Mouse (Mus musculus) megakaryocyte-erythroid progenitor cell, adult 5-6 weeks (primary cell): ENCODE data around the gene Cope. TPM values are rescaled to one million over a fixed set of nuclear protein-coding genes. Genes with fewer than 3 reads are reported as not detected.

Experiments used
- ATAC-seq: replicated peaks from 2 replicates; pipeline ENCODE4 v1.8.0; 2016; ENCODE audit warnings: mild to moderate bottlenecking, inconsistent platforms; ENCODE audit not compliant: severe bottlenecking, poor library complexity, low FRiP score, low TSS enrichment
- total RNA-seq, 2 experiments: library from RNA; stranded (forward) in 1 of 2; stranded (reverse) in 1 of 2; fragments of 200-1000, 215-1000 nt in 1 of 2; fragments of >200 nt in 1 of 2; fragmentation: Nextera tagmentation in 1 of 2; gene quantifications; 2 replicates each; pipeline ENCODE4 v1.2.3; 2014 to 2017

The Cope gene
- total RNA-seq, 2 experiments from 2014 or later = 56.3 to 153 TPM

DNA sequence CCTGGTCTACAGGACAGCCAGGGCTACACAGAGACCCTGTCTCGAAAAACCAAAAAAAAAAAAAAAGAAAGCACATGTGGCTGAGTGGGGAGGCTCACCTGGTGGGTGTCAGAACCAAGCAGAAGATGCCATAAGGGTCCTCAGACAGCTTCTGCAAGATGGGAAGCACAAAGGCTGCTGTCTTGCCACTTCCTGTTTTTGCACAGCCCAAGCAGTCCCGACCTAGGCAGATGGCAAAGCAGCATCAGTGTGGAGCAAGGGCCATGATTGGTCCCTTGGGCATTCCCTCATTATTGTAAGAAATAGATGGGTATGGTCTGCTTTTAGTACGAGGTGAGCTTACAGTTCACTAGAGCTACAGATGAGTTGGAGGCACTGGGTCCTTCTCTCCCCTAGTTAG is 1.4 kb upstream of the Cope start:
- no peak for ATAC-seq

DNA sequence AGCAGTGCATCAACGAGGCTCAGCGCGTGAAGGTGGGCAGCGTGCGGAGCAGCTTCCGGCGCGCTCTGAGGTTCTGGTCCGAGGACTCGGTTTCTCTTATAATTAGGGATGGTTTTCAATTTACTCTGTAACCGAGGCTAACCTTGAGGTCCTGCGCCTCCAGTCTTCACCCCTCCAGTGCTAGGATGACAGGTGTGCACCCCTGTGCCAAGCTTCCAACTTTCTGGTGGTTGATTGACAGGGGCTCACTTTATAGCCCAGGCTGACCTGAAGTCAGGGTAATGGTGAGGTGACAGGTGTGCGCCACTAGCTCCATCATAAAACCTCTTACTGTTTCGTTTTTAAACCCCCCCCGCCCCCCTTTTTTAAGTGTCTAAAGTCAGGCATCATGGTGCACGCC is 583 bp downstream of the Cope start:
- ATAC-seq = no peak

DNA sequence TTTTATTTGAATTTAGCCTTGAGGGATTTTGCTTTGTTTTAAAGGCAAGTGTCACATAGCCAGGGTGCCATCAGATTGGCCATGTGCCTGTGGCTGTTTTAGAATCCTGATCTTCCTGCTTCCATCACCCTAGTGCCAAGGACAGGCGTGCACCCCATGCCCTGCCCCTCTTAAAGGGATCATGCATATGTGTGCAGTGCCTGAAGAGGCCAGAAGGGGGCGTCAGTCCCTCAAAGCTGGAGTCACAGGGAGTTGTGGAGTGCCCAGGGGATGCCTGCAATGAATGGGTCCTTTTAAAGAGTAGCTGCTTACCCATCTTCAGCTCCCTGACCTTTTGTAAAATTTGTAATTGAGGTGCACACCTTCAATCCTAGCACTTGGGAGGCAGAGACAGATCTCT is 7.0 kb downstream of the Cope start:
- ATAC-seq = peak; percentile 66

DNA sequence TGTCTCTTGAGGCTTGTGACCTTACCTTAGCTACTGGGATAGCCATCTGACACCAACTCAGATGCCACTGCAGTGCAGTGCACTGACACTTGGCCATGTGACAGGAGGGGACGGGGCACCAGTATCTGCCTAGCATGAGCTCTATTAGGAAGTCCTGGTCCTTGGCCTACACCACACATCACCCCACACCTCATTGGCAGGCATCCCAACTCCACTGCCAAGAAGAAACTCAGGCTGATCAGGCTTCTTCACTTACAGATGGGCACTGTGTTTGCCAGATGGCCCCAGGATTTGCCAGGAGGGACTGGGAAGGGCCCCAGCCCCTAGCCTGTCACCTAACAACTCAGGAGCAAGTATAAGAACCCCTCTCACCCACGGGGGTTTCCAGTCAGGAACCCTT is 11.1 kb downstream of the Cope start:
- no peak for ATAC-seq

DNA sequence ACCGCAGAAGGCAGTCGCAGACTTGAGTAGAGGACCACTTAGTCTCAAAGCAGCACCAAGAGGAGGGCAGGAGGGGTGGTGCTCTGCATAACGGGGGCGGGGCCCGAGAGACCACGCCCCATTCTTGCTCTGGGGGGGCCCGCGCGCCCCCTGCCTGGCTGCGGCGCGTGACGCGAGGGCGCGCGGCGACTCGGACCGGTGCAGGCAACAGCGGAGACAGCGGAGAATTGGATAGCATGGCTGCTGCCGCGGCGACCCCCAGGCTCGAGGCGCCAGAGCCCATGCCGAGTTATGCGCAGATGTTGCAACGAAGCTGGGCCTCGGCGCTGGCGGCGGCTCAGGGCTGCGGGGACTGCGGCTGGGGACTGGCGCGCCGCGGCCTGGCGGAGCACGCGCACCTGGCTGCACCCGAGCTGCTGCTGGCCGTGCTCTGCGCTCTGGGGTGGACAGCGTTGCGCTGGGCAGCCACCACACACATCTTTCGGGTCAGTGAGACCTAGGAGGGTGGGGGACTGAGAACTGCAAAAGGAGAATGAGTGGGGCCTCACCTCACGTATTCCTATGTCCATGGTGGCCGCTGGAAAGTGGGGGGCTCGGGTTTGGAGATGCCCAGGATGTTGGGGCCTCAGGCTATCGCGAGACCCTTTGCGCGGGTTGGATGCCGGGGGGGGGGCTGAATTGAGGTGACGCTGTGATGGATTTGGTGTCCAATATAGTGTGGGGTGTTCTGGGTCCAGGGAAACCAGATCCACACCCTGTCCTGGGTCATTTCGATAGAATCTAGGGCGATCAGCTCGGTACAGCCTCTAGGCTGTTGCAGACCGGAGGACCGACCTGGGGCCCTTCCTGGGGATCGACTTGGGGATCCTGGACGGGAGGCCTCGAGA is 13.5 kb downstream of the Cope start, which contains the start of gene Cers1:
Cers1 (plus strand) TSS at position 152 of the 887 bp plus-strand sequence.
- ATAC-seq = no peak

DNA sequence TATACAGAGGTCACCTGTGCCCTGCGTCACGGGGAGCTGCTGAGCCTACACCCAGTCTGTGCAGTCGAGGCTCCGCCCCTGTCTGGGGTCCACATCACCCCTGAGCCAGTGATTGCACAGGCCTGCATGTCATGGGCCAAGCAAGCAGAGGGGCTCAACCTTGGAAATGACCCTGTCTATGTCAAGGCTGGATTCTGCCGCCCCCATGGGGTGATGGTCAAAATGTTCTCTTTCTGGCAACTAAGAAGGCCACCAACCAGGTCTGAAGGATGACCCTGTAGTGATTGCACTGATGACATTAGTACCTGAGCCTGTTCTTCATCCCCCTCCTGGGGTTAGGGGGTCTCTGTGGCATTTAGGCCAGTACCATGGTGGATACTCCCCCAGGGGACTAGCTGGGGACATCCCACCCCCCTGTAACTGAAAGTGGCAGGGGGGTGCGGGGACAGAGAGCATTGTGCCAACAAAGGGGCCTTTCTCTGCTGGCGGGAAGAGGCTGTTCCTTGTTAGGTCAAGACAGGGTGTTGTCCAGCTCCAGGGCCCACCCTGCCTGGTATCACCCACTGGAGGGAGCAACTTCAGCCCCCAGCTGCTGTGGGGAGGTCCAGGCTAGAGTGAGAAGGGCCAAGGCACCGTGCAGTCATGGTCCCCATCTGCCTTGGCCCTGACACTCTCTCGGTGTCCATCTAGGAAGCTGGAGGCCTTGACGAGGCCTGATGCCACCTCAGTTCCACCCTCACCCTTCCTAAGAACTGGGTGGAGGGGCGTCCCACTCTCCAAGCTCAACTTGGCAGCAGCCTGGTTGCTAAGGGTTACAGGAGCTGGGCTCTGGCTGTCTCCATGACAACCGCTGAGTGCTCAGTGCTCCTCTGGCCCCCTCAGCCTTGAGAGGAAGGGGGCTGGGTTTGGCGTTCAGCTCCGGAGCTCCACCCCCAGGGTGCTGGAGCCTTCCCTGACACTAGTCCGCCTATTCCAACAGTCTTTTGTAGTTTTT is 14.5 kb downstream of the Cope start:
- no peak; the same call in 1 of the 2 replicates for ATAC-seq

DNA sequence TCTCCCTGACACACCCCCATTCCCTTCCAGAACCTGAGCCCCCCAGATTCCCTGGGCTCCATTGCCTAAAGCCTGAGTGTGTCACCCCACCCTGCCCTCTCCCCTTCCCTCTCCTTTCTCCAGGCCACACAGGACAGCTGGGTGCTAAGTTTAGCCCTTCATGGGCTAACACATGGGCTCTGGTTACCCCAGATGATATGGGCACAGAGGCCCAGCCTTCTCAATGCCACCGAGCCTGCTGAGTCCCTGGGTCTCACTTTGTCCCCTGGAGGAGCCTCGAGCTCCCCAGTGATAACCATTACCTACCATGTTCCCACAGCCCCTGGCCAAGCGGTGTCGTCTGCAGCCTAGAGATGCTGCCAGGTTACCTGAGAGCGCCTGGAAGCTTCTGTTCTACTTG is 15.6 kb downstream of the Cope start:
- ATAC-seq = no peak

DNA sequence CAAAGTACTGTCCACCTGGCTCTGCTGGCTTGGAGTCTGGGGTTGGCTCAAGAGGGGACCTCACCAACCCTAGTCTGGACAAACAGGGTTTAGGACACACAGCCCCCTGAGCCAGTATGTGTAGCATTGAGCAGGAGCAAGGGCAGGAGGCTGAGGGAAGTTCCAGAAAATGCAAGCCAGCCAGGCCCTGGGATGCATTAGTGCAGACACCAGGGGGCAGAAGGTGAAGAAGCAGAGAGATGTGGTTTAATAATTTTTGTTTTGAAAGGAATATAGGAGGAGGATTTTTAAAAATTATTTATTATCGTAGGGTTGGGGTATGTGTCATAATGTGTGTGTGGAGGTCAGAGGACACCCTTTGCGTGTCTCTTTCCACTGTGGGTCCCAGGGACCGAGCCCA is 21.4 kb downstream of the Cope start:
- no peak for ATAC-seq

DNA sequence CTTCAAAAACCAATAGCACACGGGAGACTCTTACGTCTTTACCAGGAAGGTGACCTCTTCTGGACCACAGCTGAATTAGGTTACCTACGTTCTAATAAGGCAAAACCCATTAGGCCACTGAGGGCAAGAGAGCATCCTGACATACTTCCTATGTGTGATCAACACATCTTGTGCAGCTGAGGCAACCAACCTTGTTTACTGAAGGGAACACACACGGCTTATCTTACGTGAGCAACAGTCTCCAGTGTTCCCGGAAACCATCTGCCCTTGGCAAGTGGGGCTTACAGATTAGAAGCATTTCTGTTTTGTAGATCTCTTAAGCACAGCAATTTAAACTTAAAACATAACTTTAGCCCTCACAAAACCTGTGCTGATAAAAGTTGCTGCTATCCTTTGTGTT is 25.2 kb downstream of the Cope start:
- peak; percentile 62 for ATAC-seq

DNA sequence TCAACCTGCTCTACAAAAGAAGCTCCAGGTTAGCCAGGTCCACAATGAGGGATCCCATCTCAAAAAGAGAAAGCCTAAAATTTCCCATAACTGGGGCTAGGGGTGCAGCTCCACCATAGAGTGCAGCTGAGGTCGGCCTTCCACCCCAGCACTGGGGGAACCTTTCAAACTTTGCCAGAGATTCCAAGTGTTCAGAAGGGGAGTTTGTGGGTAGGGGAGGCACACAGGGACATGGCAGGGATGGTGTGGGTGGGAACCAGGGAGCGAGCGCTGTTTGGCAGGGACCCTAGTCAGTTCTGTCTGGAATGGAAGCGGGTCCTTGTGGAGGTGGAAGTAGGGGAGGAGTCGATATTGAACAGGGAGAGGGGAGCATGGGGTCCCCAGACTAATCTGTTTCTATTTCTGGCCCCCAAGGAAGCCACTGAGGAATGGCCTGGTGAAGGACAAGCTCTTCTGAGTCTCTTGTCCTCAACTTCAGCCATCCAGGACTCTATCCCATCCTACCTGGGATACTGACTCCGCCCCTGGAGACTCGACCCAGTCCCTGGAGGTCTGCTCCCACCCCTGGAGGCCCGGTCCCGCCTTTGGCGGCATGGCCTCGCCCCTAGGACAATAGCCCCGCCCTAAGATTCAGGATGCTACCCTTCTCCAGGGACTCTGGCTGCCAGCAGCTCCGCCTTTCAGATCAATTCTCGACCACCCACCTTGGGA is 27.0 kb downstream of the Cope start, which contains the start of gene Gdf1:
Gdf1 (plus strand) TSS at position 694 of the 711 bp plus-strand sequence.
- ATAC-seq = no peak

DNA sequence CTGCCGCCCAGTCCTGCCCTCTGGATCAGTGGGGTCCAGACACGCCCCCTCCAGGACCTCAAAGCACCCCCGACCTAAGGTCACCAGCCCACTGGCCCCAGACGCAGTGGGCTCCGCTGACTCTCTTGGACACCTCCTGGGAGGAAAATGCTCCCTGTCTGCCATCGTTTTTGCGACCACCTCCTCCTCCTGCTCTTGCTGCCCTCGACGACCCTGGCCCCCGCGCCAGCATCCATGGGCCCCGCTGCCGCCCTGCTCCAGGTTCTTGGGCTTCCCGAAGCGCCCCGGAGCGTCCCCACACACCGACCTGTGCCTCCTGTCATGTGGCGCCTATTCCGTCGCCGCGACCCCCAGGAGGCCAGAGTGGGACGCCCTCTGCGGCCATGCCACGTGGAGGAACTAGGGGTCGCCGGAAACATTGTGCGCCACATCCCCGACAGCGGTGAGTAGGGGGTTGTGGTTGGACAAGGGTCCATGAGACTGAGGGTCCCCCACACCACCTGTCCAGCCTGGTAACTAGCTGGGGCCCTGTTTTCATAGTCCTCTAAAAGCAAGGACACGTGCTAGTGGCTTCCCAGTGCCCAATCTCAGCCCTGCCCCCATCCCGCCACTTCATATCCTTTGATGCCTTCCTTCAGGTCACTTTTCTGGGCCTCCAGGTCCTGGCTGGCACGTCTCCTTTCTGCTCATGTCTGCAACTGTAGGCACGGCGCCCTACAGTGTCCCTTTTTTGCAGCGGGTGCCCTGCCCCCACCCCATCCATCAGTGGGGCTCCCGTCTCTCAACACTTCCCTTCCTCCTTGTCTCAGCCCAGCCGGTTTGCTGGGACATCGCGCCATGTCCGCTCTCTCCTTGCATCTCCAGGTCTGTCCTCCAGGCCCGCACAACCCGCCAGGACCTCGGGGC is 27.8 kb downstream of the Cope start:
- ATAC-seq = no peak

DNA sequence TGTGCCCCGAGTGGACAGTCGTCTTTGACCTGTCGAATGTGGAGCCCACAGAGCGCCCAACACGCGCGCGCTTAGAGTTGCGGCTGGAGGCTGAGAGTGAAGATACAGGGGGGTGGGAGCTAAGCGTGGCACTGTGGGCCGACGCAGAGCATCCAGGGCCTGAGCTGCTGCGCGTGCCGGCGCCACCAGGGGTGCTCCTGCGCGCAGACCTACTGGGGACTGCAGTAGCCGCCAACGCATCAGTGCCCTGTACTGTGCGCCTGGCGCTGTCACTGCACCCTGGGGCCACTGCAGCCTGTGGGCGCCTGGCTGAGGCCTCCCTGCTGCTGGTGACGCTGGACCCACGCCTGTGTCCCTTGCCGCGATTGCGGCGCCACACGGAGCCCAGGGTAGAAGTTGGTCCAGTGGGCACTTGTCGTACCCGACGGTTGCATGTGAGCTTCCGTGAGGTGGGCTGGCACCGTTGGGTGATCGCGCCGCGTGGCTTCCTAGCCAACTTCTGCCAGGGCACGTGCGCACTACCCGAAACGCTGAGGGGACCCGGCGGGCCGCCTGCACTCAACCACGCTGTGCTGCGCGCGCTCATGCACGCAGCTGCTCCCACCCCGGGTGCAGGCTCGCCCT is 28.5 kb downstream of the Cope start:
- ATAC-seq = peak; percentile 36; the same call in 1 of the 2 replicates

DNA sequence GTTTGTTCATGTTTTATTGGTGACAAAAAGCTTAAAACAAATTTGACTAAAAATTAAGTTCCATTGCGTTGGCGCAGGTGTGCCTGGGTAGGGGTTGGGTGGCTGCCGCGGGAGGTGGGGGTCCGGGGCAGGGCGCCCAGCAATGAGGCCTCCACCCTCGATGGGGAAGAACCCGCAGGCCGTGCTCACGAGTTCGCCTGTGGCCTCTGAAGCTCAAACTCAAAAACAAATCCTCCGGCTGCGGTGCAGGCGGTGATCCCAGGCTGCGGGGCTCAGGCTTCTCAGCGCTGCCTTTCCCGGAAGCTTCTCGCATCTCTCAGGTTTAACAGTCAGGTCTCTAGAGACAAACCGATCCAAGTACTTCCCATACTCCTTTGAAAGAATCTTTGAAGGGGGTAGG is 29.2 kb downstream of the Cope start:
- no peak for ATAC-seq

DNA sequence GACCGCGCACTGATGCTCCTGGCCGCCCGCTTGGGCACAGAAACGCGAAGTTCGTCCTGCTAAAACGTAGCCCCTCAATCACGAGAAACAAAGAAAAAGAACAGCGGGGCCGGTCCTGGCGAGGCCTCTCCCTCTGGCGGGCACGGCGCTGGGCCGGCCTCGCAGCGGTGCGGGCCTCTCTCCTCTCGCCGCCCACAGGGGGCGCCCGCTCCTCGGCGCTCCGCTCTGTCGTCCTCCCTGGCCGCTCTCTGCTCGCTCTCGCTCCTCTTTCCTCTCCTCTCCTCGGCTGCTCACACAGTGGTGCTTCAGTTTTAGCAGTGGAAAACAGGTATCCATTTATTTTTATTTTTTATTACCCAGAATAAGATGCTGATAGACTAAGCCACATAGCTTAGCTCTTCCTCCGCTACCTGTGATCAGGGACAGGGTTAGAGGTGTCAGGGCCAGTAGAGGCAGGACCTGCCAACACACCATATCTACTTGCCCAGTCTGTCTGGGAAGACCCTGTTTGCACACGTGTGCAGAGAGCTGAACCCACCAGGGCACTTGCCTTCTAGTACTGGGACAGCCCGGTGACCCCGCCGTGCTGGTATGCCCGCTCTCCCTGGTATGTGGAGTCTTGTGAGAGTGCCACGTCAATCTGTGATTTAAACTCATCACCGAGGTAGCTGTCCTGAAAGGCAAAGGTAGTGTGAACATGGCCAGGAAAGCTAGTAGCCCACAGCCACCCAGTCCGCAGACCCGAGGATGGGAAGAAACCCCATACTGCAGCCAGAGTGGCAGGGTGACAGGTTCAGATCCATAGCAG is 30.0 kb downstream of the Cope start:
- ATAC-seq = no peak

DNA sequence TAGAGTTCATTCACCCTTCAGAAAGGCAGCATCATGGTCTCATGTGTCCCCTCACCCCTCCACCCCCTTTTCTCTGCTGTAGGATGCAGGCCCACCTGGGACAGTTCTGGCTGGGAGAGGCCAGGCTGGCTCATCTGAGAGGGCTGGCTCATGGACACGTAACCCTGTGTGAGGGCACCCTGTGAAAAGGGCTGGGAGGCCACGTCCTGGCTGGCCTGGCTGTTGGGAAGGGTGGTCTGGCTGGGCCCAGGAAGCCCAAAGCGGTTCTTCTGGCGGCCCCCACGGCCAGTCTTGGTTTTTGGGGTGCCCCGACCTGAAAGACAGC is 30.5 kb downstream of the Cope start:
- no peak for ATAC-seq

DNA sequence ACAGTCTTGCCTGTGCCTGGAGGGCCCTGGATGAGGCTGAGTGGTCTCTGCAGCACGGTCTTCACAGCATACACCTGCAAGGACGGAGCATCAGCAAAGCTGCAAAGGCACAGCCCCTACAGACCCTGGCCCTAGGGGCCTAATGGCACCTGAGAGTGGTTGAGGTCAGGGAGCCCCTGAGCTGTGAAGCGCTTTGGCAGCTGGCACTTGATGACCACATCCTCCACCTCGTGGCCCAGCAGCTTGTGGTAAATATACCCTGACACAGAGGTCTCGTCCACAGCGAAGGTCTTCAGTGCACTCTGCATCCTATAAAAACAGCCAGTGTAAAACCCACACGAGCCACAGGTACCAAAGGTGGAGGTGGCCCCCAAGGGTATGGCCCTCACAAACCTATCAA is 36.6 kb downstream of the Cope start:
- ATAC-seq = no peak

DNA sequence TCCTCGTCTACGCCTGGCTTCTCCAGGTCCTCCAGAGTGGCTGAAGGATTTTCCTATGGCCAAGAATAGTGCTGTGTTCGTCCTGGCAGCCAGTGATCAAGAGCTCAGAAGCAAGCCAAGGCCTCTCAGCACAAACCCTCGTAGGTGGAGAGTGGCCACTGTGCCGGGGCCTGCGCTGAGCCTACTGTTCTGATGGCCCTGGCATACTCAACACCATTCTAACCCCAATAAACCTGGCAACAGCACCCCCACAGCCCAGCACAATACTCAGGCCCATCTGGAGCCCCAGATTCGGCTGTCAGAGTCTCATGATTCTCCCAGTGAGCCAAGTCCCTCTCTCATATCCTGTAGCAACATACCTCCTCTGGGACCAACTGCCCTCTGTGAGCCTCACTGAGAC is 38.3 kb downstream of the Cope start:
- no peak for ATAC-seq

DNA sequence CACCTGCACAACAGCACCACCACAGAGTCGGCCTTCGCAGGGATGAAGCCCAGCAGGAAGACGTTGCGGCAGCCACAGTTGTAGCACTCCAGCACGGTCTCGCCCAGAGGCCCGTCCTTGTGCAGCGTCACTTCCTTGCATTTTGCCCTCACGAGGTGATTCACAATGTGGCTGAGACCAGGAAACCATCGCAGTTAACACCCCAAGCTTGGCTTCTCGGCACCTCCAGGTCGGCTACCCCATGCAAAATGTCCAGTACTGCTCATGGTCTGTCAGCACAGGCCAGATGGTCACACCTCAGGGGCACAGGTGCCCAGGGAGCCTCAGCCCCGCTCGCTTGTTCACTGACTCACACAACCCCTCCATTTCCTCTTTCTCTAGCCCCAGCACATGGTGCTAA is 39.7 kb downstream of the Cope start:
- ATAC-seq = no peak
